Mouse (Mus musculus) G1E (cell line): ENCODE results near the gene Gm21954.

Experiments
- CTCF ChIP-seq: IDR thresholded peaks from 2 replicates; pipeline ENCODE4 v1.5.1; 2012; ENCODE audit warnings: low read depth, low read length, inconsistent platforms, mixed read lengths
- POLR2AphosphoS5 ChIP-seq: IDR thresholded peaks from 2 replicates; pipeline ENCODE4 v1.6.1; 2012; ENCODE audit warnings: low read depth, low read length, inconsistent platforms; ENCODE audit not compliant: insufficient replicate concordance
- TAL1 ChIP-seq: conservative IDR thresholded peaks from 2 replicates; pipeline ENCODE4 v1.6.1; 2012; ENCODE audit warnings: low read depth, low read length, inconsistent platforms, mixed read lengths

GRCm38 (mm10) chr3:55430022-55430549, 41.9 kb downstream of the Gm21954 start:
- TF ChIP-seq CTCF (no peak), POLR2AphosphoS5 (no peak), TAL1 (no peak)
